Mouse (Mus musculus): ENCODE measurements around the gene Brd2. TPM values are rescaled to one million over a fixed set of nuclear protein-coding genes. Genes with fewer than 3 reads are reported as not detected.

The Brd2 gene
- polyA plus RNA-seq, 1 experiment, result 172 TPM

DNA sequence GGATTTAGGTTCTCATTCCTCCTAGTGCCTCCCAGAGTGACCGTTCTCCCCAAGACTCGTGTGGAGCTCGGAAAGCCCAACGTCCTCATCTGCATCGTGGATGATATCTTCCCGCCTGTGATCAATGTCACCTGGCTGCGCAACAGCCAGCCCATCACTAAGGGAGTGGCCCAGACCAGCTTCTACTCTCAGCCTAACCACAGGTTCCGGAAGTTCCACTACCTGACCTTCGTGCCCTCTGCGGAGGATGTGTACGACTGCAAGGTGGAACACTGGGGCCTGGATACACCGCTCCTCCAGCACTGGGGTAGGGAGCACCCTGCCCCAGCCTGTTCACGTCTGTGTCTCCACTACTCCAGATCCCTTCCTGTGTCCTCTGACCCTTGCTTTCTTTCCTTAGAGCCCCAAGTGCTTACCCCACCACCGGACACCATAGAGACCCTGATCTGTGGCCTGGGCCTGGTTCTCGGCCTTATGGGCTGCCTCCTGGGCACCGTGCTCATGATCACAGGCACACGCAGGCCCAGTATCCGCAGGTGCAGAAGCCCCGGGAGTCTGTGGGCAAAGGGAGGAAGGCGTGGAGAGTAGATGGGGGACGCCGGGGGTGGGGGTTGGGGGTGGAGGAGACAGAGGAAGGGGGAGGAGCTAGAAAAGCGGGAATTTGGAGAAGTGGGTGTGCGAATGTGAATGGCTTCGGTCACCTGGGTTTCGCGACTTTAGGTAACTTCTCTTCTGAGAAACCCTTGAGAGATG, 28.0 kb downstream of the Brd2 start:
- Histone ChIP-seq H3K4me1 (ENCODE audit: control insufficient read depth, insufficient read depth, low read length) (peaks cover 16% of the 10 kb centered on the region), H3K27ac (ENCODE audit: control insufficient read depth, insufficient read depth, low read depth, low read length, poor library complexity) (peak overlapping the region; percentile 9; the same call in 1 of the 2 replicates), H3K4me3 (replicated peaks; ENCODE audit: control insufficient read depth, low read depth, low read length) (no peak overlapping the region)
- WGBS, result 35% methylated on average over 27 of the region's 27 CpGs
- no peak for TF ChIP-seq CTCF (IDR thresholded peaks at IDR 0.05; ENCODE audit: control insufficient read depth, insufficient read depth, low read length)
- no peak for TF ChIP-seq POLR2A (IDR thresholded peaks at IDR 0.05; ENCODE audit: borderline replicate concordance, control insufficient read depth, low read depth, low read length)

DNA sequence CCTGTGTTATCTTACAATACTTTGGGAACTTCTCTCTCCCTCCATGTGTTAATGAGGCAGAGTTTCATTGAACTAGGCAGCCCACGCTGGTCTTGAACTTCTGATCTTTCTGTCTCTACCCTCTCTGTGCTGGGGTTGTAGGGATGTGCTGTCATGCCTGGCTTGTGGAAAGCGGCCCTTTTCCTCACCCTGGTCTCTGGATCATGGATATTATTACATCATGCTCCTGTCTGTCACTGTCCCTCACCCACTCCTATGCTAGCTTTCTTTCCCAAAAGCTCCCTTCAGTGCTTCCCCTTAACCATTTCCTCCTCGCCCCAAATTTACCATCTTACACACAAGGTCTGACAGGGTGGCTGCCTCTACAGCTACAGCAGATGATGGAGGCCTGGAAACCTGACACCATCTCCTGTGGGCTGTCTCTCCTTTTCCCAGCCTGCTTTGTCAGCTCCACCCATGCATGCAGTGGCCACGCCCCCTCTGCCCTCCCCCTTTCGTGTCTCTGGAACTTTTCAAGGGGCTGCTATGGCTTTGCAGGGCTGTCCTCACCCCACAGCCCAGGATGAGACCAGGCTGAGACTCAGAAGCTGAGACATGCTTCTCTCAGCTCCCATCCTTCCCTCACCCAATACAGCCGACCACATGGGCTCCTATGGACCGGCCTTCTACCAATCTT, 29.1 kb downstream of the Brd2 start:
- 28% methylated on average over 7 of the region's 7 CpGs for WGBS
- peaks cover 16% of the 10 kb centered on the region for H3K4me1 ChIP-seq (ENCODE audit: control insufficient read depth, insufficient read depth, low read length)
- H3K27ac ChIP-seq (ENCODE audit: control insufficient read depth, insufficient read depth, low read depth, low read length, poor library complexity), result no peak overlapping the region; the same call in 1 of the 2 replicates
- no peak for TF ChIP-seq POLR2A (IDR thresholded peaks at IDR 0.05; ENCODE audit: borderline replicate concordance, control insufficient read depth, low read depth, low read length)
- no peak for TF ChIP-seq CTCF (IDR thresholded peaks at IDR 0.05; ENCODE audit: control insufficient read depth, insufficient read depth, low read length)
- H3K4me3 ChIP-seq (replicated peaks; ENCODE audit: control insufficient read depth, low read depth, low read length), result no peak overlapping the region

DNA sequence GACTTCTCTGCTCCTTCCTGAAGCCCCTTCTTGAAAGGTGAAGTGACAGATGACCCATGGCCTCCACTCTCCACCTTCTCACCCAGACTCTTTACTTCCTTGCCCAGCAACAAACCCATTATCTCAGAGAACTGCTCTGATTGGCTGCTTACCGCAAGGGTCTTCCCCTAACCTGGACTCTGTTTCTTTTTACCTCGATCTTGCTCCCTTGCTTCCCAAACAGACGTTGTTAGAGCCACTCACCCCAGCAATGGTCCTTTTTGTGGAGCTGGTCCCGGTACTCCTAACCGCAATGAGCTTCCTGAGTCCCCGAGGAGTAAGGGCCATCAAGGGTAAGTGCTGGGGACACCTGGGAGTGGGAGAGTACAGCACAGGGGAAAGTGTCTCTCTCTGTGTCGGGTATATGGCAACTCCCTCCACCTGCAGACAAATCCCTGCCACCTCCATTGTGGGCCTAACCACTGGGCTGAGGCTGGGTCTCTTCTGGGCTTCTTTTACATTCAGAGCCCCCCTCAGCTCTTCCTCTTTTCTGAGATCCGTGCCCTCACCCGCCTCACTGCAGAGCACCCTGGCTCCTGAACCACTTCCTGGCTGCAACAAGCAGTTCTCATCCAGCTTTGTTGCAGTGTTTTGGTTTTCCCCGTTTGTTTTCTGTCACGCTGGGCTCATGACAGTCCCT, 30.1 kb downstream of the Brd2 start, which contains the start of gene H2-Oa:
Gene H2-Oa, plus strand, starts transcription at position 144 of the 679 bp plus-strand sequence.
- Histone ChIP-seq H3K4me3 (replicated peaks; ENCODE audit: control insufficient read depth, low read depth, low read length) (peak within 1 kb of the TSS; percentile 75), H3K4me1 (ENCODE audit: control insufficient read depth, insufficient read depth, low read length) (peaks cover 16% of the 10 kb centered on the region), H3K27ac (ENCODE audit: control insufficient read depth, insufficient read depth, low read depth, low read length, poor library complexity) (peak within 1 kb of the TSS; percentile 79)
- 3% methylated on average over 11 of the region's 11 CpGs for WGBS
- TF ChIP-seq POLR2A (IDR thresholded peaks at IDR 0.05; ENCODE audit: borderline replicate concordance, control insufficient read depth, low read depth, low read length), result no peak
- TF ChIP-seq CTCF (IDR thresholded peaks at IDR 0.05; ENCODE audit: control insufficient read depth, insufficient read depth, low read length), result no peak

DNA sequence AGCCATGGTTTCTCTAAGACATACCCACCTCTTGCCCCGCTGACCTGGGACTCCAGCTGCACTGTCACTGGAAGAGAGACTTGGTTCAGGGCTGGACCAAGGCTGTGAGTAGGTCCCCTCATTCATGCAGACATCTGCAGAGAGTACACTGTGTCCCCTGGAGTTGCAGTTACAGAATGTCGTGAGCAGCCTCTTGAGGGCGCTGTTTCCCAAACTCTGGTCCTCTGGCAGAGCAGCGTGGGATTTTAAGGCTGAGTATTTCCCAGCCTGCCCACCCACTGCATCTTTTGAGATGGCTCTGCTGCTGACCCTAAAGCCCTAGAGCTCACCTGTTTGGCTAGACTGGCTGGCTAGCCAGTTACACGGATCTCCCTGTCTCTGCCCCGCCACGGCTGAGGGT, 31.5 kb downstream of the Brd2 start:
- 56% methylated on average over 7 of the region's 7 CpGs for WGBS
- TF ChIP-seq POLR2A (IDR thresholded peaks at IDR 0.05; ENCODE audit: borderline replicate concordance, control insufficient read depth, low read depth, low read length) (no peak), CTCF (IDR thresholded peaks at IDR 0.05; ENCODE audit: control insufficient read depth, insufficient read depth, low read length) (peak; percentile 69)
- Histone ChIP-seq H3K4me3 (replicated peaks; ENCODE audit: control insufficient read depth, low read depth, low read length) (no peak overlapping the region), H3K4me1 (ENCODE audit: control insufficient read depth, insufficient read depth, low read length) (peaks cover 9% of the 10 kb centered on the region), H3K27ac (ENCODE audit: control insufficient read depth, insufficient read depth, low read depth, low read length, poor library complexity) (no peak overlapping the region)

DNA sequence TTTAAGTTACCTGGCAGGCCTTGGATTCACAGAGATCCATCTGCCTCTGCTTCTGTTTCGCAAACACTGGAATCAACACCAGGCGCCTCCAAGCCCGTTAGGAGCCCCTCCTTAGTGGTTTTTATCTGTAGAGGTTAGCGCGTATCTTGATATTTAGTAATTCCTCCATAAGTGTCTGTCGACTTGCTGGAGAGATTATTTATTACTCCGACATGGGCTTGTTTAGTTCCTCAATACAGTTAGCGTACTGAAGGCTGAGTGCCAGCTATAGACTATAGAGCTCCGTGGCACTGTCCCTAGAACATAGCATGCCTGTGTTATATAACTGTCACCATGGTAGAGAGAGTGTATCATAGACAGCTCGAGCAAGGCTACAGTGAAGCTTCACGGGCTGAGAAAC, 34.3 kb downstream of the Brd2 start:
- Histone ChIP-seq H3K27ac (ENCODE audit: control insufficient read depth, insufficient read depth, low read depth, low read length, poor library complexity) (no peak overlapping the region), H3K4me1 (ENCODE audit: control insufficient read depth, insufficient read depth, low read length) (peaks cover 2% of the 10 kb centered on the region; the same call in 1 of the 2 replicates), H3K4me3 (replicated peaks; ENCODE audit: control insufficient read depth, low read depth, low read length) (no peak overlapping the region)
- 16% methylated on average over 11 of the region's 11 CpGs for WGBS
- TF ChIP-seq CTCF (IDR thresholded peaks at IDR 0.05; ENCODE audit: control insufficient read depth, insufficient read depth, low read length) (no peak), POLR2A (IDR thresholded peaks at IDR 0.05; ENCODE audit: borderline replicate concordance, control insufficient read depth, low read depth, low read length) (no peak)

DNA sequence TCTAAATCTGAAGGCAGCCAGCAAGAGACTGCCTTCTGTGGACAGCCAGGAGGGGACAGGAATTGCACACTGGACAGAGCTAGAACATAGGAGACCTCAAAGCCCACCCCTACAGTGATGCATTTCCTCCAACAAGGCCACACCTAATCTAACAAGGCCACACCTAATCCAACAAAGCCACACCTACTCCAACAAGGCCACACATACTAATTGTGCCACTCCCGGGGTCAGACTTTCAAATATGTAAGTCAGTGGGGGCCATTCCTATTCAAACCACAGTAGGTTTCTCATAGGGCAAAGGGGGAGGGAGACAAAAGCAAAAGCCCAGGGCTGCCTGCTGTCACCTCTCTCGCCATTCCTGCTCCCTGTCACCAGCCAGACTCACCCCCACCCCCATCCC, 35.0 kb downstream of the Brd2 start:
- Histone ChIP-seq H3K27ac (ENCODE audit: control insufficient read depth, insufficient read depth, low read depth, low read length, poor library complexity) (no peak overlapping the region), H3K4me1 (ENCODE audit: control insufficient read depth, insufficient read depth, low read length) (0 out of 2 replicates have a peak, but pooled peaks cover 2% of the 10 kb centered on the region), H3K4me3 (replicated peaks; ENCODE audit: control insufficient read depth, low read depth, low read length) (no peak overlapping the region)
- TF ChIP-seq POLR2A (IDR thresholded peaks at IDR 0.05; ENCODE audit: borderline replicate concordance, control insufficient read depth, low read depth, low read length), result no peak
- TF ChIP-seq CTCF (IDR thresholded peaks at IDR 0.05; ENCODE audit: control insufficient read depth, insufficient read depth, low read length), result no peak
- WGBS, result 42% methylated on average over 2 of the region's 2 CpGs

DNA sequence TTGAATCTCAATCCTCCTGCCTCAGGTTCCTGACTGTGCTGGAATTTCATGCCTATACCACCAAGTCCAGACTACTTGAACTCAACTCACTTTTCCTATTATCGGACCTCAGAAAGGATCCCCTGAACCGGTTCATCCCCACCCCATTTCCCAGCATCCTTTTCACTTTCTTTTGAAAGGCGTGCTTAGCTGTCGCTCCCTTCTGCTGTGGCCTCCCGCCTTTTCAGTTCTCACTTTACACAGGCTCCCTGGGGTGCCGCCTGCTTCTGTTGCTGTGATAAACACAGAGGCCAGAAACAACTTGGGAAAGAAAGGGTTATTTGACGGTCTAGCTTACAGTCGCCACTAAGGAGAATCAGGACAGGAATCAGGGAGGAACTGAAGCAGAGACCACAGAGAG, 39.3 kb downstream of the Brd2 start:
- H3K4me1 ChIP-seq (ENCODE audit: control insufficient read depth, insufficient read depth, low read length), result no peaks in the 10 kb centered on the region
- H3K4me3 ChIP-seq (replicated peaks; ENCODE audit: control insufficient read depth, low read depth, low read length), result no peak overlapping the region
- WGBS, result 72% methylated on average over 8 of the region's 8 CpGs
- TF ChIP-seq CTCF (IDR thresholded peaks at IDR 0.05; ENCODE audit: control insufficient read depth, insufficient read depth, low read length) (no peak), POLR2A (IDR thresholded peaks at IDR 0.05; ENCODE audit: borderline replicate concordance, control insufficient read depth, low read depth, low read length) (no peak)
- no peak overlapping the region for H3K27ac ChIP-seq (ENCODE audit: control insufficient read depth, insufficient read depth, low read depth, low read length, poor library complexity)

DNA sequence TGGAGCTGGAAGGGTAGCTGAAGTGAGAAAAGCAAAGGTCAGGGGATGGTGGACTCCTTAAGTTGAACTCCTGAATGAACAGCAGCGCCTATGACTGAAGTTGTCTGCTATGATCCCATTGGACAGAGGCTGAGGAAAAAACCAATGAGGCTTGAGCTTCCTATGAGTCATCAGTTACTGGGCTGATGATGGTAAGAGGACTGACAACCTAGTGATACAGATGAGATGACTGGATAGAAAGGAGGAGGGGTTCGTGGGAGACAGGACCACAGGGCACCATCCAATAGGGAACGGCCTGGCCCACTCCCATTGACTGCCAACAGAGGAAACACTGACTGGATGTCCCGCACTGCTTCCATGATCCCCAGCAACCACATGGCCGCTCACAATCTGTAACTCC, 42.8 kb downstream of the Brd2 start:
- Histone ChIP-seq H3K27ac (ENCODE audit: control insufficient read depth, insufficient read depth, low read depth, low read length, poor library complexity) (no peak overlapping the region), H3K4me1 (ENCODE audit: control insufficient read depth, insufficient read depth, low read length) (no peaks in the 10 kb centered on the region), H3K4me3 (replicated peaks; ENCODE audit: control insufficient read depth, low read depth, low read length) (no peak overlapping the region)
- WGBS, result 50% methylated on average over 5 of the region's 5 CpGs
- no peak for TF ChIP-seq POLR2A (IDR thresholded peaks at IDR 0.05; ENCODE audit: borderline replicate concordance, control insufficient read depth, low read depth, low read length)
- no peak for TF ChIP-seq CTCF (IDR thresholded peaks at IDR 0.05; ENCODE audit: control insufficient read depth, insufficient read depth, low read length)

Data from bone marrow, adult 2 months (tissue).